Mouse (Mus musculus) G1E (cell line): Measurements from ENCODE around the gene Orc3.

Source experiments
- CTCF ChIP-seq: IDR thresholded peaks from 2 replicates; pipeline ENCODE4 v1.5.1; 2012; ENCODE audit warnings: low read depth, low read length, inconsistent platforms, mixed read lengths
- GATA1 ChIP-seq: IDR thresholded peaks from 2 replicates; pipeline ENCODE4 v1.6.1; 2012; ENCODE audit warnings: borderline replicate concordance, low read length, inconsistent platforms, mixed read lengths
- POLR2AphosphoS5 ChIP-seq: IDR thresholded peaks from 2 replicates; pipeline ENCODE4 v1.6.1; 2012; ENCODE audit warnings: low read depth, low read length, inconsistent platforms; ENCODE audit not compliant: insufficient replicate concordance
- TAL1 ChIP-seq: conservative IDR thresholded peaks from 2 replicates; pipeline ENCODE4 v1.6.1; 2012; ENCODE audit warnings: low read depth, low read length, inconsistent platforms, mixed read lengths

DNA sequence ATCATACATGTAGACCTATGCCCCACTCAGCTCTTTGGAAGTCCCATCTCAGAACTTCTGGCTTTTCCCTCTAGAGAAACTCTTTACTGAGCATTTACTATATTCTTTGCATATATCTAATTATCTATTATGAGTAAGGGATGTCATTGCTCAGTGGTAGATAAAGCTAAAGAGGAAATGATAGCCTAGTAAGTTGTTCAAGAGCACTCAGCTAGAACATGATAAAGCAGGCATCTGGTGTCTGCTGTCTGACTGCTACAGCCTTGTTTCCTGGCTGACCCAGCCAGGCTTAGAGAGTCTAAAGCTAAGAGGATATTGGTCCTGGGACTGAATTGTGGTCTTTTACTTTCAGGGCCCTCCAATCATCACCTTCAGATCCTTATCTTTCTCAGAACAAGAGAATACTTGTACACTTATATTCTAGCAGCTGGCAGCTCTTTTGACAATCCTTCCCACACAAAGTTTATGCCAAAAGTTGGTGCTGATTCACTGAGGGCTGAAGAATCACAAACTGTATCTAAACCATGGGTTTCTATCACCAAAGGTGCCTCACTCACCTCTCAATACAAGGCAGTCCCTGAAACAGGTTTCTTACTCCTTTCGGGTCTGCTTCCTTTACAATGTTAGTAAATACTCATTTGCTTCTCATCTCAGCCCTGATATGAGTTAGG lies 86.2 kb downstream of the Orc3 start:
- TF ChIP-seq CTCF = no peak
- no peak for TF ChIP-seq TAL1
- no peak for TF ChIP-seq GATA1
- TF ChIP-seq POLR2AphosphoS5 = no peak
